Mouse (Mus musculus) liver, embryonic 16.5 days (tissue): Measurements from ENCODE around the gene Kcne4. TPM values are rescaled to one million over a fixed set of nuclear protein-coding genes. Genes with fewer than 3 reads are reported as not detected.

ENCODE experiments used
- ATAC-seq: fragments of 200-750 bp; cut with Nextera tagmentation; 2 replicates; pipeline ENCODE4 v1.8.0; 2017; ENCODE audit warnings: low read depth, mild to moderate bottlenecking, moderate number of reproducible peaks, moderate library complexity
- H3K27ac ChIP-seq: fragments of 300-500 bp; sonication (generic); 2 replicates; pipeline ENCODE4 v1.5.1; 2014; ENCODE audit warnings: mild to moderate bottlenecking, low read length
- H3K27me3 ChIP-seq: fragments of 300-500 bp; sonication (generic); 2 replicates; pipeline ENCODE4 v1.6.1; 2014; ENCODE audit warnings: low read depth, low read length, mixed read lengths; ENCODE audit not compliant: control insufficient read depth, insufficient read depth
- H3K36me3 ChIP-seq: fragments of 300-500 bp; sonication (generic); 2 replicates; pipeline ENCODE4 v1.6.1; 2014; ENCODE audit warnings: mild to moderate bottlenecking; ENCODE audit not compliant: control insufficient read depth, insufficient read depth
- H3K4me1 ChIP-seq: fragments of 300-500 bp; sonication (generic); 2 replicates; pipeline ENCODE4 v1.6.1; 2014; ENCODE audit warnings: low read depth, low read length, mixed read lengths; ENCODE audit not compliant: control insufficient read depth
- H3K4me2 ChIP-seq: fragments of 300-500 bp; sonication (generic); 2 replicates; pipeline ENCODE4 v1.6.1; 2014; ENCODE audit warnings: low read depth, low read length, mixed read lengths
- H3K4me3 ChIP-seq: fragments of 300-500 bp; sonication (generic); 2 replicates; pipeline ENCODE4 v1.5.1; 2014; ENCODE audit warnings: low read depth, mild to moderate bottlenecking, low read length
- H3K9ac ChIP-seq: fragments of 300-500 bp; sonication (generic); 2 replicates; pipeline ENCODE4 v1.6.1; 2014; ENCODE audit warnings: low read depth, low read length
- H3K9me3 ChIP-seq: fragments of 300-500 bp; sonication (generic); replicated peaks from 2 replicates; pipeline ENCODE4 v1.6.1; 2016; ENCODE audit warnings: low read length; ENCODE audit not compliant: control insufficient read depth
- WGBS: fragments of 180-500 bp; shearing (Covaris S2); extraction: QIAGEN DNeasy Blood & Tissue Kit; methylation state at CpG from one replicate; pipeline ENCODE4 v1.1.7; 2014; ENCODE audit not compliant: insufficient replicate concordance; 5-methylcytosine and 5-hydroxymethylcytosine counted together
- polyA plus RNA-seq: library from polyadenylated mRNA; unstranded; fragments of >200 nt; fragmentation: Nextera tagmentation; extraction: Ambion mirVana; gene quantifications from 2 replicates; pipeline ENCODE4 v1.2.1, GENCODE M21; 2015

Gene Kcne4
- polyA plus RNA-seq, 1 experiment from 2014 or later: 0.32 TPM

DNA sequence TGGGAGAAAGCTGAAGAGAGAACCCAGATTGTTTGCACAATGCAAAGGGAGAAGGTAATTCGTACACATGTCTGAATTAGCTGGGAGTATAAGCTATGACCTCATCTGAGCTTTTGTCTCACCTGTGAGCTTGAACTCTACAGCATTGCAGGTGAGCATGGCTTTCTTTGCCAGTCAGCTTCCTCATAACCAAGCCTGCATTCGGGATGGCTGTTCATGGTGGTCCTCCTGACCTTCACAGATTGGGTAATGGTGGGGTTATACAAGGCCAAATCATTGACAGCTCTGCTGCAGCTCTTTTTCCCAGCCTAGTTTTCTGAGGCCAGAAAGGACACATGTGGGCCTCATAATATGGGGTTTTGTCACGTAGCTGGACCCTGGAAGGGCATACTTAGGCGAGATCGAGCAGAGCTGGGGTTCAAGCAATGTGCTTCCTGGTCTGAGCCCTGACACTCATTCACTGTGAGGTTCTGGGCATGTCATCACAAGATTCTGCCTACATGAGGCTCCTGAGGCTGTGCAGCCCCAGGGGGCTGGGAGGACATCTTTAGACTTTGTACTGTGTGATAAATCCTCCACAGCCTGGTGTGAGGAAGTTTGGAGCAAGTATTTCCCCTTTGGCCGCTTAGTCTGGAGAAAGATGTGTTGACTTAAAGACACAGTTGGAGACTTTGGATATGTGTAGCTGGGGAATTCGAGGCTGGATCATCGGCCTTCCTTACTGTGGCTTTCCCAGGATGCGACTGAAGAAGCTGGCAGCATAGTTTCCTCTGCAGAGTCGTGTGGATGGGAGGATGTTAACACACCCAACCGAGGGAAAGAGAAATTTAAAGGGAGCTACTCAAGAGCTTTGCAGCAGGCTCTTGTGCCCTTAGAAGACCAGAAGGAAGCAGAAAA is 2.3 kb downstream of the Kcne4 start:
- Histone ChIP-seq H3K4me1 (no peaks in the 10 kb centered on the region), H3K27me3 (no peaks in the 10 kb centered on the region), H3K9me3 (no peaks in the 10 kb centered on the region), H3K9ac (no peak overlapping the region), H3K27ac (no peak overlapping the region), H3K4me2 (no peak overlapping the region), H3K4me3 (no peak overlapping the region), H3K36me3 (no peaks in the 10 kb centered on the region)
- no peak for ATAC-seq
- 46% methylated on average over 11 of the region's 11 CpGs for WGBS

DNA sequence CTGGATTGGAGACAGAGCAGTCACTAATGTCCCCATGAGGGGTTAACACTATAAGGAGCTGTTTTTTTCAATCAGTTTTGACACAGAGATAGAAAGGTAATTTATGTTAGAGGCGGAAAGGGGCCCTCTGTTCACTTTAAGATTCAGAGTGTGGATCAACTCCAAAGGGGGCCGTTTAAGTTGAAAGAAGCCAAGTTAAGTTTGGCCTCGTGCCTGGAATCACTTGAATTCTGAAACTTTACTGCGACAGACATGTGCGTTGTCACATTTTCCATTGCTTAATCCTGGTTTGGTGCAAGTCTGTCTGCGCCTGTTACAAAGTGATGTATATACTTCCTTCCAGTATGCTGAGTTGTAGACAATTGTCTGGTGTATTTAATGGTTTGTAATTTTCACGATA is 3.0 kb downstream of the Kcne4 start:
- Histone ChIP-seq H3K9ac (no peak overlapping the region), H3K4me3 (no peak overlapping the region), H3K36me3 (no peaks in the 10 kb centered on the region), H3K27me3 (no peaks in the 10 kb centered on the region), H3K4me2 (no peak overlapping the region), H3K27ac (no peak overlapping the region), H3K4me1 (no peaks in the 10 kb centered on the region), H3K9me3 (no peaks in the 10 kb centered on the region)
- WGBS: 52% methylated on average over 7 of the region's 7 CpGs
- no peak for ATAC-seq

- no peak for ATAC-seq
- no peak overlapping the region for H3K27ac ChIP-seq
- no peaks in the 10 kb centered on the region for H3K4me1 ChIP-seq
- no peak overlapping the region for H3K9ac ChIP-seq
- no peaks in the 10 kb centered on the region for H3K9me3 ChIP-seq
- WGBS: 75% methylated on average over 8 of the region's 8 CpGs
- no peak overlapping the region for H3K4me3 ChIP-seq
- H3K36me3 ChIP-seq: no peaks in the 10 kb centered on the region
- H3K4me2 ChIP-seq: no peak overlapping the region
- H3K27me3 ChIP-seq: no peaks in the 10 kb centered on the region
Observed at GRCm38 (mm10) chr1:78820176-78820575, 3.6 kb downstream of the Kcne4 start.

GRCm38 (mm10) chr1:78821111-78821510 is 4.6 kb downstream of the Kcne4 start:
- no peaks in the 10 kb centered on the region for H3K4me1 ChIP-seq
- ATAC-seq: no peak
- H3K9me3 ChIP-seq: no peaks in the 10 kb centered on the region
- H3K27me3 ChIP-seq: no peaks in the 10 kb centered on the region
- no peak overlapping the region for H3K4me2 ChIP-seq
- no peak overlapping the region for H3K9ac ChIP-seq
- H3K4me3 ChIP-seq: no peak overlapping the region
- H3K36me3 ChIP-seq: no peaks in the 10 kb centered on the region
- H3K27ac ChIP-seq: no peak overlapping the region
- WGBS: 70% methylated on average over 9 of the region's 9 CpGs

- no peak for ATAC-seq
- WGBS: 60% methylated on average over 15 of the region's 15 CpGs
Observed at GRCm38 (mm10) chr1:78821733-78822430, 5.3 kb downstream of the Kcne4 start.

GRCm38 (mm10) chr1:78825246-78825645 is 8.7 kb downstream of the Kcne4 start:
- no peaks in the 10 kb centered on the region for H3K27me3 ChIP-seq

More at GRCm38 (mm10) chr1:78821733-78822430, 5.3 kb downstream of the Kcne4 start:
- Histone ChIP-seq H3K27me3 (no peaks in the 10 kb centered on the region), H3K9ac (no peak overlapping the region), H3K4me2 (no peak overlapping the region), H3K27ac (no peak overlapping the region), H3K9me3 (no peaks in the 10 kb centered on the region), H3K36me3 (no peaks in the 10 kb centered on the region), H3K4me3 (no peak overlapping the region), H3K4me1 (no peaks in the 10 kb centered on the region)

GRCm38 (mm10) chr1:78838468-78838867 is 21.9 kb downstream of the Kcne4 start:
- Histone ChIP-seq H3K4me3 (no peak overlapping the region), H3K4me1 (no peaks in the 10 kb centered on the region), H3K36me3 (no peaks in the 10 kb centered on the region), H3K9ac (no peak overlapping the region), H3K9me3 (no peaks in the 10 kb centered on the region), H3K27me3 (no peaks in the 10 kb centered on the region), H3K27ac (no peak overlapping the region), H3K4me2 (no peak overlapping the region)
- 61% methylated on average over 3 of the region's 3 CpGs for WGBS
- no peak for ATAC-seq

More at GRCm38 (mm10) chr1:78825246-78825645, 8.7 kb downstream of the Kcne4 start:
- Histone ChIP-seq H3K27ac (no peak overlapping the region), H3K9me3 (no peaks in the 10 kb centered on the region), H3K4me2 (no peak overlapping the region), H3K4me1 (no peaks in the 10 kb centered on the region), H3K36me3 (no peaks in the 10 kb centered on the region), H3K9ac (no peak overlapping the region), H3K4me3 (no peak overlapping the region)
- WGBS: 60% methylated on average over 3 of the region's 3 CpGs
- no peak for ATAC-seq

DNA sequence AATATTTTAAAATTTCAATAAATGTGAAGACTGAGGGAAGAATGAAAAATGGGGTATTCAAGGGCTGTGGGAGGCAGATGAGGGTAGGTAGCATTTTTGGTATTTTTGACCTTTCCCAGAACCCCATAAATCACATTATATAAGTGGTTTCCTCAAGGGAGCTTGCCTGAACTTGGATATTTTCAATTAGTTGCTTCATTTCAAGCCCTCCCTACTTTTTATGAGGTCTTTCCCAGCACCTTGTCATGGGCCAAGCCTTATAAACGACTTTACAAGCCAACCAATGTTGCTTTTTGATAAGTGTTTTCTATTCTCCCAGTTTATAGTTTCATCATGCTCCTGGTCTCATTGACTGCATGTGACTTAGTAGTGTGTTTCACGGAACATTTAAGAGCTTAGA is 24.2 kb downstream of the Kcne4 start:
- Histone ChIP-seq H3K9me3 (no peaks in the 10 kb centered on the region), H3K4me2 (no peak overlapping the region), H3K27ac (no peak overlapping the region), H3K27me3 (no peaks in the 10 kb centered on the region), H3K4me3 (no peak overlapping the region), H3K4me1 (no peaks in the 10 kb centered on the region), H3K36me3 (no peaks in the 10 kb centered on the region), H3K9ac (no peak overlapping the region)
- no peak for ATAC-seq
- WGBS: 44% methylated on average over 2 of the region's 2 CpGs

GRCm38 (mm10) chr1:78845661-78846060 is 29.1 kb downstream of the Kcne4 start:
- Histone ChIP-seq H3K36me3 (no peaks in the 10 kb centered on the region), H3K4me1 (no peaks in the 10 kb centered on the region), H3K4me2 (no peak overlapping the region), H3K4me3 (no peak overlapping the region), H3K9ac (no peak overlapping the region), H3K9me3 (no peaks in the 10 kb centered on the region), H3K27me3 (no peaks in the 10 kb centered on the region), H3K27ac (no peak overlapping the region)
- WGBS: 74% methylated on average over 1 of the region's 1 CpGs
- ATAC-seq: no peak
